Mouse (Mus musculus) liver, embryonic 16.5 days (tissue): ENCODE data around the gene Dpy19l1. TPM values are rescaled to one million over a fixed set of nuclear protein-coding genes. Genes with fewer than 3 reads are reported as not detected.
A peak's percentile ranks its signal among the peaks of the same experiment; 100 is the strongest.

ENCODE experiments used
- ATAC-seq: fragments of 200-750 bp; cut with Nextera tagmentation; 2 replicates; pipeline ENCODE4 v1.8.0; 2017; ENCODE audit warnings: low read depth, mild to moderate bottlenecking, moderate number of reproducible peaks, moderate library complexity
- H3K27ac ChIP-seq: fragments of 300-500 bp; sonication (generic); 2 replicates; pipeline ENCODE4 v1.5.1; 2014; ENCODE audit warnings: mild to moderate bottlenecking, low read length
- H3K27me3 ChIP-seq: fragments of 300-500 bp; sonication (generic); 2 replicates; pipeline ENCODE4 v1.6.1; 2014; ENCODE audit warnings: low read depth, low read length, mixed read lengths; ENCODE audit not compliant: control insufficient read depth, insufficient read depth
- H3K36me3 ChIP-seq: fragments of 300-500 bp; sonication (generic); 2 replicates; pipeline ENCODE4 v1.6.1; 2014; ENCODE audit warnings: mild to moderate bottlenecking; ENCODE audit not compliant: control insufficient read depth, insufficient read depth
- H3K4me1 ChIP-seq: fragments of 300-500 bp; sonication (generic); 2 replicates; pipeline ENCODE4 v1.6.1; 2014; ENCODE audit warnings: low read depth, low read length, mixed read lengths; ENCODE audit not compliant: control insufficient read depth
- H3K4me2 ChIP-seq: fragments of 300-500 bp; sonication (generic); 2 replicates; pipeline ENCODE4 v1.6.1; 2014; ENCODE audit warnings: low read depth, low read length, mixed read lengths
- H3K4me3 ChIP-seq: fragments of 300-500 bp; sonication (generic); 2 replicates; pipeline ENCODE4 v1.5.1; 2014; ENCODE audit warnings: low read depth, mild to moderate bottlenecking, low read length
- H3K9ac ChIP-seq: fragments of 300-500 bp; sonication (generic); 2 replicates; pipeline ENCODE4 v1.6.1; 2014; ENCODE audit warnings: low read depth, low read length
- H3K9me3 ChIP-seq: fragments of 300-500 bp; sonication (generic); replicated peaks from 2 replicates; pipeline ENCODE4 v1.6.1; 2016; ENCODE audit warnings: low read length; ENCODE audit not compliant: control insufficient read depth
- WGBS: fragments of 180-500 bp; shearing (Covaris S2); extraction: QIAGEN DNeasy Blood & Tissue Kit; methylation state at CpG from one replicate; pipeline ENCODE4 v1.1.7; 2014; ENCODE audit not compliant: insufficient replicate concordance; 5-methylcytosine and 5-hydroxymethylcytosine counted together
- polyA plus RNA-seq: library from polyadenylated mRNA; unstranded; fragments of >200 nt; fragmentation: Nextera tagmentation; extraction: Ambion mirVana; gene quantifications from 2 replicates; pipeline ENCODE4 v1.2.1, GENCODE M21; 2015

Gene Dpy19l1
- polyA plus RNA-seq, 1 experiment from 2014 or later: 7.3 TPM

- no peak overlapping the region for H3K27ac ChIP-seq
- H3K4me1 ChIP-seq: no peaks in the 10 kb centered on the region
- no peak overlapping the region for H3K9ac ChIP-seq
- no peak overlapping the region for H3K4me3 ChIP-seq
- no peak overlapping the region for H3K4me2 ChIP-seq
- H3K9me3 ChIP-seq: no peaks in the 10 kb centered on the region
- no peak for ATAC-seq
- H3K36me3 ChIP-seq: peaks cover 5% of the 10 kb centered on the region; the same call in 1 of the 2 replicates
- 67% methylated on average over 3 of the region's 3 CpGs for WGBS
- H3K27me3 ChIP-seq: no peaks in the 10 kb centered on the region
These were observed 52.0 kb downstream of the Dpy19l1 start for GRCm38 (mm10) chr9:24450976-24451375.

DNA sequence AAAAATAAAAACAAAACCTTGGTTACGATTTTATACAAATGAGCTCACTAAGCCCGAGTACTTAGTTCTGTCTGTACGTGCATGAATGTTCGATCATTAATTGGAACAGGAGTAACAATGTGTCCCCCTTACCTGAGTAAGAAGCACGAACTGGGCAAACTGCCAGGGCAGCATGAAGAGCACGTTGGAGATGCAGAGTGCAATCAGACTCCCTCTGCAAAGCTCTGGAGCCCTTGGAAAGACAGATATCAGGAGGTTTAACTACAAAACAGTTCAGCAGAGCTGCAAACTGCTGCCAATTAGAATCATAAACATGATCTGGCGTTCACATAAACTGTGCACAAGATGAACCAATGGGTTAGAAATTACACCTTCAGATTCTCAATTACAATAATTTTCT, 52.4 kb downstream of the Dpy19l1 start:
- Histone ChIP-seq H3K4me3 (no peak overlapping the region), H3K9ac (no peak overlapping the region), H3K4me2 (no peak overlapping the region), H3K4me1 (no peaks in the 10 kb centered on the region), H3K36me3 (peaks cover 5% of the 10 kb centered on the region; the same call in 1 of the 2 replicates), H3K27me3 (no peaks in the 10 kb centered on the region), H3K9me3 (no peaks in the 10 kb centered on the region), H3K27ac (no peak overlapping the region)
- ATAC-seq: no peak
- WGBS: 70% methylated on average over 7 of the region's 7 CpGs

- Histone ChIP-seq H3K9me3 (no peaks in the 10 kb centered on the region), H3K9ac (no peak overlapping the region), H3K27me3 (no peaks in the 10 kb centered on the region), H3K4me2 (no peak overlapping the region), H3K27ac (no peak overlapping the region), H3K4me3 (no peak overlapping the region), H3K36me3 (peaks cover 3% of the 10 kb centered on the region), H3K4me1 (no peaks in the 10 kb centered on the region)
- 57% methylated on average over 2 of the region's 2 CpGs for WGBS
- no peak for ATAC-seq
These were observed 68.0 kb downstream of the Dpy19l1 start for GRCm38 (mm10) chr9:24434901-24435300.

GRCm38 (mm10) chr9:24429721-24430120, 73.2 kb downstream of the Dpy19l1 start:
- ATAC-seq: no peak
- no peaks in the 10 kb centered on the region for H3K27me3 ChIP-seq
- peaks cover 3% of the 10 kb centered on the region for H3K36me3 ChIP-seq
- no peaks in the 10 kb centered on the region for H3K4me1 ChIP-seq
- H3K9ac ChIP-seq: no peak overlapping the region
- no peak overlapping the region for H3K4me2 ChIP-seq
- H3K4me3 ChIP-seq: no peak overlapping the region
- no peak overlapping the region for H3K27ac ChIP-seq
- no peaks in the 10 kb centered on the region for H3K9me3 ChIP-seq

DNA sequence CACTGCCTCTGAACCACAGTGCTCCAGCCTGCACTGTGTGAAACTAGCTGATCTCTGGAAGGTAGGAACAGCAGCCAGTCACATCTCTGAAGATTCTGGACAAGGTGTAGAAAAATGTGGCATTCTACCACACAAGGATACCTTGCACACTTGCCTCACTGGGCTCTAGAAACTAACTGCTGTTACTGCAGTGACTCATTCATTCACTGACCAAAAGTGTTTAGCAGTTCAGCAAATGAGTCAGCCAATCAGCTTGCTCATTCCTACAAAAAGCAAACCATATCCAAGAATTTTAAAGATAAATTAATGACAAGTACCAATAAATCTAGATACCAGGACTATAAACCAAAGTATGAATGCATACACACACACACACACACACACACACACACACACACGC, 77.3 kb downstream of the Dpy19l1 start:
- no peak overlapping the region for H3K9ac ChIP-seq

GRCm38 (mm10) chr9:24423241-24423640, 79.7 kb downstream of the Dpy19l1 start:
- Histone ChIP-seq H3K4me3 (no peak overlapping the region), H3K27me3 (no peaks in the 10 kb centered on the region), H3K9ac (no peak overlapping the region), H3K9me3 (no peaks in the 10 kb centered on the region), H3K27ac (no peak overlapping the region), H3K4me2 (no peak overlapping the region), H3K36me3 (peaks cover 17% of the 10 kb centered on the region), H3K4me1 (no peaks in the 10 kb centered on the region)
- WGBS: 83% methylated on average over 8 of the region's 8 CpGs
- ATAC-seq: no peak

More for the DNA sequence above, 77.3 kb downstream of the Dpy19l1 start:
- no peaks in the 10 kb centered on the region for H3K9me3 ChIP-seq
- no peak overlapping the region for H3K4me2 ChIP-seq
- no peak overlapping the region for H3K4me3 ChIP-seq
- no peaks in the 10 kb centered on the region for H3K4me1 ChIP-seq
- no peak for ATAC-seq
- peaks cover 5% of the 10 kb centered on the region for H3K36me3 ChIP-seq
- no peak overlapping the region for H3K27ac ChIP-seq
- no peaks in the 10 kb centered on the region for H3K27me3 ChIP-seq
- WGBS: 95% methylated on average over 1 of the region's 1 CpGs

GRCm38 (mm10) chr9:24421888-24422287, 81.1 kb downstream of the Dpy19l1 start:
- ATAC-seq: no peak
- Histone ChIP-seq H3K4me2 (no peak overlapping the region), H3K9ac (no peak overlapping the region), H3K36me3 (peaks cover 17% of the 10 kb centered on the region), H3K27me3 (no peaks in the 10 kb centered on the region), H3K27ac (no peak overlapping the region), H3K4me3 (no peak overlapping the region), H3K9me3 (no peaks in the 10 kb centered on the region), H3K4me1 (no peaks in the 10 kb centered on the region)
- 69% methylated on average over 1 of the region's 1 CpGs for WGBS

DNA sequence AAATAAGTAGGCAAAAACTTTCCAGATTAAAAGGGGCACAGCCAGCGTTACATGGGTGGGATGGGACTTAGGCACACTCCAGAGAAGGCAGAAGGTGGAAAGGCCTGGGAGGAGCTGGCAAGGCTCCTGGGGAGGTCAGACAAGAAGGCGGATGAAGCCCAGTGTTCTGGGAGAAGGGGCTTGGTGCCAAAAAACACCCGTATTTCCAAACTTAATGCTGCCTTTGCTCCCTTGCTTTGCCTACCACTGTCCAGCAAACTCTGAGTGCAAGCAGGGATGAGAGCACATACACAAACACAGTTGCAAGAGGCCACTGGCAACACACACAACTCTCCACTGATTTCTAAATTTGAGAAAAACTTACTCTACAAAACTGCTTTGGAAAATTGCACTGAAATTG, 81.7 kb downstream of the Dpy19l1 start:
- WGBS: 74% methylated on average over 3 of the region's 3 CpGs
- Histone ChIP-seq H3K9me3 (no peaks in the 10 kb centered on the region), H3K27me3 (no peaks in the 10 kb centered on the region), H3K4me3 (no peak overlapping the region), H3K36me3 (peaks cover 17% of the 10 kb centered on the region), H3K4me2 (no peak overlapping the region), H3K9ac (no peak overlapping the region), H3K27ac (no peak overlapping the region), H3K4me1 (no peaks in the 10 kb centered on the region)
- ATAC-seq: no peak

- no peaks in the 10 kb centered on the region for H3K9me3 ChIP-seq
- ATAC-seq: peak; percentile 65
- no peak overlapping the region for H3K4me3 ChIP-seq
- H3K27me3 ChIP-seq: no peaks in the 10 kb centered on the region
- H3K4me1 ChIP-seq: no peaks in the 10 kb centered on the region
- H3K27ac ChIP-seq: no peak overlapping the region
- peaks cover 17% of the 10 kb centered on the region for H3K36me3 ChIP-seq
- no peak overlapping the region for H3K9ac ChIP-seq
- no peak overlapping the region for H3K4me2 ChIP-seq
- WGBS: 79% methylated on average over 4 of the region's 4 CpGs
These were observed 82.8 kb downstream of the Dpy19l1 start for GRCm38 (mm10) chr9:24420144-24420543.

GRCm38 (mm10) chr9:24418281-24418680, 84.7 kb downstream of the Dpy19l1 start:
- Histone ChIP-seq H3K36me3 (peaks cover 20% of the 10 kb centered on the region), H3K27ac (no peak overlapping the region), H3K9ac (no peak overlapping the region), H3K27me3 (no peaks in the 10 kb centered on the region), H3K9me3 (no peaks in the 10 kb centered on the region), H3K4me2 (no peak overlapping the region), H3K4me1 (no peaks in the 10 kb centered on the region), H3K4me3 (no peak overlapping the region)
- ATAC-seq: no peak
- 79% methylated on average over 5 of the region's 5 CpGs for WGBS
